Mouse (Mus musculus) liver, postnatal 0 days (tissue): ENCODE data around the gene Fitm1. TPM values are rescaled to one million over a fixed set of nuclear protein-coding genes. Genes with fewer than 3 reads are reported as not detected.

ENCODE experiments used
- ATAC-seq: fragments of 200-750 bp; cut with Nextera tagmentation; 2 replicates; pipeline ENCODE4 v1.8.0; 2017; ENCODE audit warnings: mild to moderate bottlenecking, moderate library complexity
- DNase-seq: peaks from one replicate; pipeline ENCODE4 v3.0.0-alpha.2; 2016
- H3K27ac ChIP-seq: fragments of 300-500 bp; sonication (generic); 2 replicates; pipeline ENCODE4 v1.5.1; 2014; ENCODE audit warnings: antibody characterized with exemption, moderate library complexity, mild to moderate bottlenecking, low read depth
- H3K27me3 ChIP-seq: fragments of 300-500 bp; sonication (generic); 2 replicates; pipeline ENCODE4 v1.6.1; 2014; ENCODE audit warnings: low read length, control low read depth, mixed read lengths; ENCODE audit not compliant: insufficient read depth
- H3K36me3 ChIP-seq: fragments of 300-500 bp; sonication (generic); replicated peaks from 2 replicates; pipeline ENCODE4 v1.6.1; 2014; ENCODE audit warnings: mild to moderate bottlenecking, control low read depth, low read length, moderate library complexity, mixed read lengths; ENCODE audit not compliant: insufficient read depth
- H3K4me1 ChIP-seq: fragments of 300-500 bp; sonication (generic); 2 replicates; pipeline ENCODE4 v1.6.1; 2014; ENCODE audit warnings: antibody characterized with exemption, mild to moderate bottlenecking, control low read depth; ENCODE audit not compliant: insufficient read depth
- H3K4me2 ChIP-seq: fragments of 300-500 bp; sonication (generic); 2 replicates; pipeline ENCODE4 v1.6.1; 2014; ENCODE audit warnings: low read depth, mild to moderate bottlenecking, low read length, moderate library complexity, mixed read lengths
- H3K4me3 ChIP-seq: fragments of 300-500 bp; sonication (generic); 2 replicates; pipeline ENCODE4 v1.5.1; 2014; ENCODE audit warnings: low read depth, low read length
- H3K9ac ChIP-seq: fragments of 300-500 bp; sonication (generic); replicated peaks from 2 replicates; pipeline ENCODE4 v1.6.1; 2014; ENCODE audit warnings: mild to moderate bottlenecking, moderate library complexity
- H3K9me3 ChIP-seq: fragments of 300-500 bp; sonication (generic); 2 replicates; pipeline ENCODE4 v1.6.1; 2016; ENCODE audit warnings: mild to moderate bottlenecking, control low read depth, low read length, mixed read lengths
- CTCF ChIP-seq: sonication (generic); IDR thresholded peaks from 2 replicates; pipeline ENCODE4 v1.5.1; 2016; ENCODE audit warnings: antibody characterized with exemption, low read depth
- EP300 ChIP-seq: IDR thresholded peaks from 2 replicates; pipeline ENCODE4 v1.6.1; 2016; ENCODE audit warnings: antibody characterized with exemption, low read depth, mild to moderate bottlenecking
- WGBS: fragments of 180-500 bp; shearing (Covaris S2); extraction: QIAGEN DNeasy Blood & Tissue Kit; methylation state at CpG from one replicate; pipeline ENCODE4 v1.1.7; 2014; ENCODE audit not compliant: insufficient replicate concordance; 5-methylcytosine and 5-hydroxymethylcytosine counted together
- polyA plus RNA-seq: library from polyadenylated mRNA; unstranded; fragments of >200 nt; fragmentation: Nextera tagmentation; extraction: Ambion mirVana; gene quantifications from 2 replicates; pipeline ENCODE4 v1.2.1, GENCODE M21; 2015

The Fitm1 gene
- polyA plus RNA-seq: 1.8 and 4.6 TPM in 2 replicates

DNA sequence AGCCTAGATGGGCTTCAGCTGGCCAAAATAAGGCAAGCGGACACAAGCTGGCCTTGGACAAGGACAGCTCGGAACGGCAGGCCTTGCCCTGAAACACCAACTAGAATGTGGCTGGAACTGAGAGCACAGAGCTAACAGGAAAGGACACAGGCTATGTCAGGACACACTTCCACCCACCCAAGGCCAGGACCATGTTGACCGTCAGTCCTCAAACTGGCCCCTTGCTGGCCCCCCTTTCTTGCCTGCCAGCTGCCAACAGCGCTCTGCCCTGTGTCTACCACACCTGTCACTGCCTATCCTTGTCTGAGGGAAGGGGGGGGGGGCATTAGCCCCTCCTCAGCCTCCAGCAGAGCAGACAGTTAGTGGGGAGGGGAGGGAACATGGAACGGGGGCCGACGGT, at the start of gene Fitm1:
Gene Fitm1 (plus strand): TSS at position 316 of the 400 bp plus-strand sequence.
- Histone ChIP-seq H3K4me1 (peaks cover 21% of the 10 kb centered on the region), H3K4me3 (no peak within 1 kb of the TSS), H3K4me2 (no peak within 1 kb of the TSS), H3K36me3 (peaks cover 6% of the 10 kb centered on the region), H3K27me3 (no peaks in the 10 kb centered on the region), H3K9ac (no peak within 1 kb of the TSS), H3K9me3 (no peaks in the 10 kb centered on the region), H3K27ac (no peak within 1 kb of the TSS)
- ATAC-seq: no peak
- DNase-seq: no peak
- WGBS: 70% methylated on average over 8 of the region's 8 CpGs
- TF ChIP-seq CTCF: no peak
- no peak for TF ChIP-seq EP300

DNA sequence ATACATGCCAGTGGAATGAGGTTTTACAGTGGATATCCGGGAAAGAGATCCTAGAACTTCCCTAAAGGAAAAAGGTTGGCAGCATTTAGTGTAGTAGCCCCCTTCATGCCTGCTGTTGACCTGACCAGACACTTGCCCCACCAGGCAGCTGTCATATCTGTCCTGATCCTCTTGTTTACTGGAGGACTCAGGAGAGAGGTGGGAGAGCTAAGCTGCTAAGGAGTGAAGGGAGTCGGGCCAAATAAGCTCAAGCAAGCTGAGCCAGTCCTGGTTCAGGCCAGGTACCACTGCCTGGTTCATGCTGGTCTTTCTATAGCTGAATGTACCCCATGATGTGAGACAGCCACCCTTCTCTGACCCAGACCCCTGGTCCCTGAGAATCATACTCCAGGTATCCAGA, 48.7 kb upstream of the Fitm1 start:
- DNase-seq: no peak
- Histone ChIP-seq H3K9me3 (no peaks in the 10 kb centered on the region), H3K27ac (no peak overlapping the region), H3K36me3 (no peaks in the 10 kb centered on the region), H3K4me1 (peaks cover 4% of the 10 kb centered on the region; the same call in 1 of the 2 replicates), H3K4me2 (no peak overlapping the region), H3K9ac (no peak overlapping the region), H3K27me3 (peaks cover 25% of the 10 kb centered on the region), H3K4me3 (no peak overlapping the region)
- 65% methylated on average over 2 of the region's 2 CpGs for WGBS
- TF ChIP-seq CTCF: no peak
- no peak for TF ChIP-seq EP300
- no peak for ATAC-seq

DNA sequence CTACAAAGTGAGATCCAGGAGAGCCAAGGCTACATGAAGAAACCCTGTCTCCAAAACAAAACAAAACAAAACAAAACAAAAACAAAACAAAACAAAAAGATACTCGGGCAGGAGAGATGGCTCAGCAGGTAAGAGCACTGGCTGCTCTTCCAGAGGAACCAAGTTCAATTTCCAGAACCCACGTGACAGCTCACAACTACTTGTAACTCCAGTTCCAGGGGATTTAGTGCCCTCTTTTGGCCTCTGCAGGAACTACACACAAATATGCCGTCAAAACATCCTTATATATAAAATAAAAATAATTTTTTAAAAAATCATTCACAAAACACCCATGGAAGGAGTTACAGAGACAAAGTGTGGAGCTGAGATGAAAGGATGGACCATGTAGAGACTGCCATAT, 47.5 kb upstream of the Fitm1 start:
- 14% methylated on average over 3 of the region's 3 CpGs for WGBS
- Histone ChIP-seq H3K27me3 (peaks cover 15% of the 10 kb centered on the region; the same call in 1 of the 2 replicates), H3K4me2 (no peak overlapping the region), H3K27ac (no peak overlapping the region), H3K36me3 (no peaks in the 10 kb centered on the region), H3K4me3 (no peak overlapping the region), H3K9ac (no peak overlapping the region), H3K9me3 (no peaks in the 10 kb centered on the region), H3K4me1 (peaks cover 4% of the 10 kb centered on the region; the same call in 1 of the 2 replicates)
- DNase-seq: peak; percentile 49
- TF ChIP-seq CTCF: peak; percentile 72
- TF ChIP-seq EP300: no peak
- no peak for ATAC-seq

DNA sequence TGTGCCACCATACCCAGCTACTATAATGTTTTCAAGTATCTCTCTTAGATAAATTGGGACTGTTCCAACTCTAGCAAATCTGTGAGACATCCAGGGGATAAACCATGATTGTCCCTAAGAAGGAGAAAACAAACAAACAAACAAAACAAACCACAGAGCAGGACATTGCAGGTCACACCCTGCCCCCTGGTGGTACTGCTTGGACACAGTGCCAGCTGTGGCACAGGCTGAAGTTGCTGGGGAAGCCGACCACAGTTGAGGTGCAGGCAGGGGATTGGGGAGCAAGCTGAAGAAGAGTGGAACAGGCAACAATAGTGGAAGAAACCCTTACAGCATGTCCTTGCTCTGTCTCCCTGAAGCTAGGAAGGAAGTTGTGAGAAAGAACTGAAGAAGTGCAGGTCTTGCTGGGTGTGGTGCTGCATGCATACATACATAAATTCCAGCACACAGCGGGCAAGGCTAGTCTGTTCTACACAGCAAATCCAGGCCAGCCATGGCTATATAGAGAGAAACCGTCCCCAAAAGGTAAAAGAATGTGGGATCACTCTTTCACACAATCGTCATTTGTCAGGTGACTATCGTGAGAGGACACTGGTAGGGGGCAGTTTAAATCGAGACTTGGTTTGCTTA, 39.2 kb upstream of the Fitm1 start:
- no peak for ATAC-seq
- Histone ChIP-seq H3K9me3 (no peaks in the 10 kb centered on the region), H3K36me3 (no peaks in the 10 kb centered on the region), H3K27me3 (no peaks in the 10 kb centered on the region), H3K4me1 (peaks cover 14% of the 10 kb centered on the region; the same call in 1 of the 2 replicates), H3K4me2 (no peak overlapping the region), H3K4me3 (no peak overlapping the region), H3K27ac (no peak overlapping the region), H3K9ac (no peak overlapping the region)
- 56% methylated on average over 6 of the region's 6 CpGs for WGBS
- peak; percentile 75 for DNase-seq
- TF ChIP-seq CTCF (peak; percentile 92), EP300 (no peak)

DNA sequence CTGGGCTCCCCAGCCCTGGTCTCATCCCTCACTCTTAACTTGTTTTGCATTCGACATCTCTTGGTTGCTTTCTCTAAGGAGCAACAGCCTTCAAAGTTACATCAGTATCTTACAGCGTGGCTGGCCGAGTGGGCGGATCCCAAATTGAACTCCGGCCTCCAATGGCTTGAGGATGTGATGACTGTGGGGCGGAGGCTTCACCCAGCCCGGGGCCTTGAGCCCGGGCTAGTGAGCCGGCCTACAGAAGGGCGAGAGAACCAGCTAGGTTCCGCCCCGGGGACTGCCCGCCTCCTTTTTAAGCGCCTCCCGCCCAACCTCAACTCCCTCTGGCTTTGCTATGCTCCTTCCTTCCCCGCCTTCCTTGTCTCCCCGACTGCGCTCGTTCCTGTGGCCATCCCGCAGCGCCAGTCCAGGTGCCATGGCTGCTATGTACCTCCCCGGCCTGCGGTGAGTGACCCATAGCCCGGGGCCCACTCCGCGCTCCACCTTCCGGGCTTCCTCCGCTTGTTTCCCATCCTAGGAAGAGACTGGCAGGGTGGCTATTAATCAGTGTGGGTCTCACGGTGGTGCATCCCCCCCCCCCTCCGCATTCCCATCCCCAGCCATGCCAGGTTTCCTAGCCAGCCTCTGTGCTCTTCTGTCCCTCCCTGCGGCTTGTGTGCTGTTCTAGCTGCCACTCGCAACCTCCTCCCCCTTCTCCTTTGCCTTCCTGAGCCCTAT, 35.2 kb upstream of the Fitm1 start, which contains the start of gene Pck2:
Gene Pck2 (plus strand): TSS at position 200 of the 720 bp plus-strand sequence.
- DNase-seq (peak; percentile 92), ATAC-seq (peak; percentile 91)
- H3K4me2 ChIP-seq: peak within 1 kb of the TSS; percentile 87
- under 1% methylated on average over 32 of the region's 32 CpGs for WGBS
- no peaks in the 10 kb centered on the region for H3K9me3 ChIP-seq
- H3K9ac ChIP-seq: peak within 1 kb of the TSS; percentile 83
- H3K4me1 ChIP-seq: peaks cover 21% of the 10 kb centered on the region
- H3K27ac ChIP-seq: peak within 1 kb of the TSS; percentile 89
- H3K36me3 ChIP-seq: peaks cover 26% of the 10 kb centered on the region
- peak within 1 kb of the TSS; percentile 78 for H3K4me3 ChIP-seq
- no peaks in the 10 kb centered on the region for H3K27me3 ChIP-seq
- no peak for TF ChIP-seq CTCF
- TF ChIP-seq EP300: peak; percentile 60; the same call in 1 of the 2 replicates

DNA sequence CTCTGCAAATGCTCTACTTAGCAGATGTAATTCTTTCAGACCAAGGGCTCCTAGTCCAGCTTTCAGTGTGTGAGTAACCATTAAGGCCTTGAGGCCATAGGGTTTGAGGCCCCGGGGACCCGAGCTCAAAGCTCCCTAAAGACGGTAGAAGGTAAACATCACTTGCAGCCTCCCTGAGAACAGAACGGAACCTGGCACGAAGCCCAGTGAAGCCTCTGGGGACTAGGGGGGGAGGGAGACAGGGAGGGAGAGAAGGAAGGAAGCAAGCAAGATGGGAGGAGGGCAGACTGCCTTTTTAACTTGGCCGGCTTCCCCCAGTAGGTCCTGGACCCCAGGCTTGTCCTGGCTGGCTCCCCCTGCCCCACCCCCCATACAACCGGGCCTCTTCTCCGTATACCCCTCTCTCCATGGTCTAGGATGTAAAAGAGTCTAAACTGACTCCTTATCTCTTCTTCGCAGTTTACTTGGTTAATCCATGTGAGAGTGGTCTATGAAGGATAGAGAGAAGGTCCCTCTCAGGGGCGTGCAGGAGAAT, 34.6 kb upstream of the Fitm1 start:
- 7% methylated on average over 10 of the region's 10 CpGs for WGBS
- peak overlapping the region; percentile 87 for H3K4me2 ChIP-seq
- H3K9ac ChIP-seq: peak overlapping the region; percentile 83
- peak overlapping the region; percentile 78 for H3K4me3 ChIP-seq
- H3K4me1 ChIP-seq: peaks cover 21% of the 10 kb centered on the region
- H3K9me3 ChIP-seq: no peaks in the 10 kb centered on the region
- no peaks in the 10 kb centered on the region for H3K27me3 ChIP-seq
- TF ChIP-seq CTCF (no peak), EP300 (0 out of 2 replicates have a peak, but pooled peaks have one; percentile 22)
- ATAC-seq (peak; percentile 50), DNase-seq (peak; percentile 84)
- peak overlapping the region; percentile 89 for H3K27ac ChIP-seq
- H3K36me3 ChIP-seq: peaks cover 31% of the 10 kb centered on the region
